In genomic region chr13:104112266-104112900, GRCm38 (mm10) we compare ENCODE assay signal across 10 mouse cellular contexts. TPM values are rescaled to one million over a fixed set of nuclear protein-coding genes. Genes with fewer than 3 reads are reported as not detected.
DNase-seq lines count a peak whose midpoint lies in the region; ATAC-seq and TF ChIP-seq lines count a peak whose summit lies in the region.
"Had no signal": no experiment of that assay in that cellular context is flagged by ENCODE, and none has a peak within 500 bp of the region (broad histone marks: within the 10 kb centered on the region; RNA-seq: fewer than 3 reads in every experiment).

No protein-coding gene starts in this region.

- no peak for TF ChIP-seq CTCF in lung, embryonic 14.5 days (IDR thresholded peaks at IDR 0.05; ENCODE audit: low read depth)

- no peak overlapping the region for H3K4me3 ChIP-seq in forebrain, embryonic 12.5 days (replicated peaks)
- H3K4me3 ChIP-seq in forebrain, embryonic 11.5 days (ENCODE audit: low read depth, low read length) = no peak overlapping the region
- H3K4me3 ChIP-seq in lung, embryonic 14.5 days (ENCODE audit: low read depth, low read length) = no peak overlapping the region
- no peak overlapping the region for H3K4me3 ChIP-seq in embryonic facial prominence, embryonic 15.5 days (replicated peaks)
- H3K4me3 ChIP-seq: limb, embryonic 13.5 days had no signal

- peaks cover 10% of the 10 kb centered on the region; the same call in 1 of the 2 replicates for H3K36me3 ChIP-seq in forebrain, embryonic 12.5 days (replicated peaks)
- H3K36me3 ChIP-seq in forebrain, embryonic 11.5 days (ENCODE audit: control insufficient read depth, insufficient read depth, low read length) = no peaks in the 10 kb centered on the region
- H3K36me3 ChIP-seq in lung, embryonic 14.5 days (ENCODE audit: insufficient read depth) = no peaks in the 10 kb centered on the region
- 0 out of 2 replicates have a peak, but pooled peaks cover 12% of the 10 kb centered on the region for H3K36me3 ChIP-seq in embryonic facial prominence, embryonic 15.5 days

- H3K4me2 ChIP-seq in forebrain, embryonic 12.5 days = 0 out of 2 replicates have a peak overlapping the region, but pooled peaks have one; percentile 3
- H3K4me2 ChIP-seq in forebrain, embryonic 11.5 days (ENCODE audit: low read depth, low read length, severe bottlenecking) = no peak overlapping the region
- H3K4me2 ChIP-seq in lung, embryonic 14.5 days = no peak overlapping the region
- peak overlapping the region; percentile 21 for H3K4me2 ChIP-seq in embryonic facial prominence, embryonic 15.5 days (replicated peaks)
- H3K4me2 ChIP-seq: limb, embryonic 13.5 days had no signal

- no peak for ATAC-seq in forebrain, embryonic 12.5 days (ENCODE audit: low FRiP score)
- no peak for ATAC-seq in forebrain, embryonic 11.5 days (replicated peaks; ENCODE audit: low FRiP score)
- ATAC-seq in lung, embryonic 14.5 days (ENCODE audit: insufficient read depth) = no peak
- ATAC-seq in embryonic facial prominence, embryonic 15.5 days (ENCODE audit: insufficient number of reproducible peaks, low FRiP score, low TSS enrichment, low read depth) = no peak

- no peak for DNase-seq in forebrain, embryonic 11.5 days (ENCODE audit: low spot score)
- peak; percentile 50 for DNase-seq in lung, embryonic 14.5 days
- no peak for DNase-seq in lung, adult 18-20 months
- DNase-seq in naive thymus-derived CD4-positive, alpha-beta T cell, adult 2 months (ENCODE audit: low read depth) = peak; percentile 61
- no peak for DNase-seq in adrenal gland, adult 2 months
- DNase-seq in cerebellum, adult 9-11 months = no peak
- DNase-seq: heart, postnatal 14 days had no signal

- H3K9ac ChIP-seq in forebrain, embryonic 12.5 days = no peak overlapping the region
- H3K9ac ChIP-seq in forebrain, embryonic 11.5 days (ENCODE audit: low read length) = no peak overlapping the region
- H3K9ac ChIP-seq in lung, embryonic 14.5 days = no peak overlapping the region
- H3K9ac ChIP-seq in embryonic facial prominence, embryonic 15.5 days = no peak overlapping the region
- H3K9ac ChIP-seq: limb, embryonic 13.5 days had no signal

- WGBS in forebrain, embryonic 12.5 days = 43% methylated on average over 12 of the region's 12 CpGs
- WGBS in forebrain, embryonic 11.5 days = 49% methylated on average over 12 of the region's 12 CpGs
- 50% methylated on average over 12 of the region's 12 CpGs for WGBS in lung, embryonic 14.5 days
- 20% methylated on average over 12 of the region's 12 CpGs for WGBS in embryonic facial prominence, embryonic 15.5 days

- H3K9me3 ChIP-seq in forebrain, embryonic 12.5 days = no peaks in the 10 kb centered on the region
- H3K9me3 ChIP-seq in forebrain, embryonic 11.5 days (ENCODE audit: control insufficient read depth, low read length) = no peaks in the 10 kb centered on the region; the same call in 1 of the 2 replicates
- no peaks in the 10 kb centered on the region for H3K9me3 ChIP-seq in lung, embryonic 14.5 days (ENCODE audit: low read depth, low read length)
- H3K9me3 ChIP-seq in embryonic facial prominence, embryonic 15.5 days (replicated peaks) = no peaks in the 10 kb centered on the region
- H3K9me3 ChIP-seq: limb, embryonic 13.5 days had no signal

- H3K27me3 ChIP-seq in forebrain, embryonic 12.5 days = no peaks in the 10 kb centered on the region
- H3K27me3 ChIP-seq in forebrain, embryonic 11.5 days (ENCODE audit: control insufficient read depth, insufficient read depth, low read length) = no peaks in the 10 kb centered on the region
- no peaks in the 10 kb centered on the region for H3K27me3 ChIP-seq in lung, embryonic 14.5 days (ENCODE audit: insufficient read depth, low read length)
- no peaks in the 10 kb centered on the region for H3K27me3 ChIP-seq in embryonic facial prominence, embryonic 15.5 days
- H3K27me3 ChIP-seq: limb, embryonic 13.5 days had no signal

- no peak overlapping the region for H3K27ac ChIP-seq in forebrain, embryonic 12.5 days
- H3K27ac ChIP-seq in forebrain, embryonic 11.5 days (ENCODE audit: low read depth, low read length) = no peak overlapping the region
- H3K27ac ChIP-seq in lung, embryonic 14.5 days (ENCODE audit: low read depth) = no peak overlapping the region
- H3K27ac ChIP-seq in embryonic facial prominence, embryonic 15.5 days (replicated peaks) = 0 out of 2 replicates have a peak overlapping the region, but pooled peaks have one; percentile 9
- H3K27ac ChIP-seq: limb, embryonic 13.5 days had no signal

- H3K4me1 ChIP-seq in forebrain, embryonic 12.5 days = peaks cover 20% of the 10 kb centered on the region
- peaks cover 2% of the 10 kb centered on the region; the same call in 1 of the 2 replicates for H3K4me1 ChIP-seq in forebrain, embryonic 11.5 days (replicated peaks; ENCODE audit: control insufficient read depth, insufficient read depth, low read length)
- no peaks in the 10 kb centered on the region for H3K4me1 ChIP-seq in lung, embryonic 14.5 days (ENCODE audit: insufficient read depth)
- H3K4me1 ChIP-seq in embryonic facial prominence, embryonic 15.5 days = peaks cover 3% of the 10 kb centered on the region

RNA-seq across cellular contexts. Expression of gene Sgtb, which starts 2.8 kb away (rescaled TPM):
- polyA plus RNA-seq in forebrain, embryonic 12.5 days (2016; fragmentation: Nextera tagmentation; extraction: Ambion mirVana) = 21.8 and 22.1 TPM in 2 replicates
- 16.7 and 18.1 TPM in 2 replicates for polyA plus RNA-seq in forebrain, embryonic 11.5 days (2014; fragmentation: Nextera tagmentation; extraction: Ambion mirVana)
- polyA plus RNA-seq in lung, embryonic 14.5 days (2014; fragmentation: Nextera tagmentation; extraction: Ambion mirVana) = 5.5 and 6.3 TPM in 2 replicates
- 8.2 and 8.7 TPM in 2 replicates for polyA plus RNA-seq in embryonic facial prominence, embryonic 15.5 days (2015; fragmentation: Nextera tagmentation; extraction: Ambion mirVana)
- total RNA-seq in adrenal gland, adult 2 months (2021) = 1 to 10 TPM; 8.7 to 9.2 TPM
- polyA plus RNA-seq in adrenal gland, adult 2 months (2012; rRNA removed) = 0.83 and 1.0 TPM in 2 replicates

RNA-seq across cellular contexts. Expression of gene Nln, which starts 3.0 kb away (rescaled TPM):
- polyA plus RNA-seq in forebrain, embryonic 12.5 days (2016; fragmentation: Nextera tagmentation; extraction: Ambion mirVana) = 22.7 and 25.0 TPM in 2 replicates
- polyA plus RNA-seq in forebrain, embryonic 11.5 days (2014; fragmentation: Nextera tagmentation; extraction: Ambion mirVana) = 21.1 TPM in 2 replicates
- polyA plus RNA-seq in lung, embryonic 14.5 days (2014; fragmentation: Nextera tagmentation; extraction: Ambion mirVana) = 23.3 and 24.8 TPM in 2 replicates
- 15.7 and 18.8 TPM in 2 replicates for polyA plus RNA-seq in embryonic facial prominence, embryonic 15.5 days (2015; fragmentation: Nextera tagmentation; extraction: Ambion mirVana)
- total RNA-seq in adrenal gland, adult 2 months (2021) = 10 to 100 TPM; 19.5 to 20.2 TPM
- 9.4 and 9.7 TPM in 2 replicates for polyA plus RNA-seq in adrenal gland, adult 2 months (2012; rRNA removed)

Comparison
In these comparisons a context has a peak if more than half of its experiments do, and no peak if none do; other contexts are left out.
1. H3K4me2 ChIP-seq: peak in forebrain, embryonic 12.5 days (single experiment) and embryonic facial prominence, embryonic 15.5 days (single experiment); none in forebrain, embryonic 11.5 days (single experiment) and lung, embryonic 14.5 days (single experiment).
2. DNase-seq: peak in lung, embryonic 14.5 days (single experiment) and naive thymus-derived CD4-positive, alpha-beta T cell, adult 2 months (single experiment); none in forebrain, embryonic 11.5 days (single experiment), lung, adult 18-20 months (0 of 2), adrenal gland, adult 2 months (single experiment) and cerebellum, adult 9-11 months (single experiment).